Mouse (Mus musculus): ENCODE results near the gene Lman2.

GRCm38 (mm10) chr13:55313051-55313450 is 49.5 kb downstream of the Lman2 start:
- TF ChIP-seq POLR2A (IDR thresholded peaks at IDR 0.05; ENCODE audit: insufficient read depth, low read length), result no peak
- TF ChIP-seq CTCF (IDR thresholded peaks at IDR 0.05; ENCODE audit: low read depth, low read length), result no peak
- no peak for TF ChIP-seq EP300 (IDR thresholded peaks at IDR 0.05; ENCODE audit: insufficient read depth, low read depth, low read length)
